Mouse (Mus musculus): ENCODE data around the gene 4930562C15Rik.

Gene 4930562C15Rik

GRCm38 (mm10) chr16:4915931-4916330 lies 80.7 kb downstream of the 4930562C15Rik start:
- no peak for DNase-seq (ENCODE audit: low spot score in 2 of 2)

- DNase-seq (ENCODE audit: low spot score in 2 of 2) = no peak
Measured at GRCm38 (mm10) chr16:4916608-4917007, 81.4 kb downstream of the 4930562C15Rik start.
